Mouse (Mus musculus): Measurements from ENCODE around the gene Psg25. TPM values are rescaled to one million over a fixed set of nuclear protein-coding genes. Genes with fewer than 3 reads are reported as not detected.
"Not testable (repeated sequence)": the region's sequence is repeated elsewhere in the genome, so short reads cannot be mapped to it uniquely, and the experiment has no call there.

Gene Psg25
- polyA plus RNA-seq (2012): not detected in 2 replicates

- Histone ChIP-seq H3K27me3 (ENCODE audit: control insufficient read depth) (no peaks in the 10 kb centered on the region), H3K4me3 (replicated peaks) (no peak within 1 kb of the TSS), H3K36me3 (ENCODE audit: control insufficient read depth) (no peaks in the 10 kb centered on the region), H3K9me3 (ENCODE audit: control insufficient read depth, low read length) (peaks cover 2% of the 10 kb centered on the region), H3K4me1 (ENCODE audit: control insufficient read depth) (no peaks in the 10 kb centered on the region)
- TF ChIP-seq GATA1 (IDR thresholded peaks at IDR 0.05; ENCODE audit: low read length) (no peak), TAL1 (IDR thresholded peaks at IDR 0.05; ENCODE audit: low read length) (no peak)
Measured at GRCm38 (mm10) chr7:18532169-18532568, at the start of gene Psg25. TSS of gene Psg25 (minus strand) at chr7:18532269.

GRCm38 (mm10) chr7:18567205-18567604 is 35.1 kb upstream of the Psg25 start, which contains the start of gene Psg27:
TSS of gene Psg27 (minus strand) at chr7:18567305.
- TF ChIP-seq TAL1 (IDR thresholded peaks at IDR 0.05; ENCODE audit: low read length) (no peak), GATA1 (IDR thresholded peaks at IDR 0.05; ENCODE audit: low read length) (no peak)

GRCm38 (mm10) chr7:18559850-18560249 is 27.8 kb upstream of the Psg25 start:
- no peak overlapping the region for H3K4me3 ChIP-seq (replicated peaks)
- H3K9me3 ChIP-seq (ENCODE audit: control insufficient read depth, low read length): peaks cover 4% of the 10 kb centered on the region
- no peaks in the 10 kb centered on the region for H3K27me3 ChIP-seq (ENCODE audit: control insufficient read depth)
- H3K36me3 ChIP-seq (ENCODE audit: control insufficient read depth): no peaks in the 10 kb centered on the region
- H3K4me1 ChIP-seq (ENCODE audit: control insufficient read depth): no peaks in the 10 kb centered on the region
- TF ChIP-seq GATA1 (IDR thresholded peaks at IDR 0.05; ENCODE audit: low read length) (no peak), TAL1 (IDR thresholded peaks at IDR 0.05; ENCODE audit: low read length) (no peak)

More at GRCm38 (mm10) chr7:18567205-18567604, 35.1 kb upstream of the Psg25 start, which contains the start of gene Psg27:
- Histone ChIP-seq H3K4me3 (replicated peaks) (no peak within 1 kb of the TSS), H3K4me1 (ENCODE audit: control insufficient read depth) (no peaks in the 10 kb centered on the region), H3K36me3 (ENCODE audit: control insufficient read depth) (no peaks in the 10 kb centered on the region), H3K27me3 (ENCODE audit: control insufficient read depth) (no peaks in the 10 kb centered on the region), H3K9me3 (ENCODE audit: control insufficient read depth, low read length) (peaks cover 8% of the 10 kb centered on the region)

- H3K4me3 ChIP-seq (replicated peaks): not testable (repeated sequence)
Measured at GRCm38 (mm10) chr7:18555751-18556150, 23.7 kb upstream of the Psg25 start.

GRCm38 (mm10) chr7:18533420-18533819 is 1.4 kb upstream of the Psg25 start:
- Histone ChIP-seq H3K9me3 (ENCODE audit: control insufficient read depth, low read length) (no peaks in the 10 kb centered on the region; the same call in none of the 2 replicates), H3K4me3 (replicated peaks) (no peak overlapping the region), H3K36me3 (ENCODE audit: control insufficient read depth) (no peaks in the 10 kb centered on the region), H3K27me3 (ENCODE audit: control insufficient read depth) (no peaks in the 10 kb centered on the region), H3K4me1 (ENCODE audit: control insufficient read depth) (no peaks in the 10 kb centered on the region)
- TF ChIP-seq TAL1 (IDR thresholded peaks at IDR 0.05; ENCODE audit: low read length): no peak
- no peak for TF ChIP-seq GATA1 (IDR thresholded peaks at IDR 0.05; ENCODE audit: low read length)

More at GRCm38 (mm10) chr7:18555751-18556150, 23.7 kb upstream of the Psg25 start:
- not testable (repeated sequence) for H3K9me3 ChIP-seq (ENCODE audit: control insufficient read depth, low read length); H3K36me3 ChIP-seq (ENCODE audit: control insufficient read depth); H3K27me3 ChIP-seq (ENCODE audit: control insufficient read depth); H3K4me1 ChIP-seq (ENCODE audit: control insufficient read depth)

- TF ChIP-seq TAL1 (IDR thresholded peaks at IDR 0.05; ENCODE audit: low read length): no peak
- no peak for TF ChIP-seq GATA1 (IDR thresholded peaks at IDR 0.05; ENCODE audit: low read length)
- Histone ChIP-seq H3K36me3 (ENCODE audit: control insufficient read depth) (no peaks in the 10 kb centered on the region), H3K27me3 (ENCODE audit: control insufficient read depth) (no peaks in the 10 kb centered on the region), H3K4me3 (replicated peaks) (no peak overlapping the region), H3K9me3 (ENCODE audit: control insufficient read depth, low read length) (peaks cover 21% of the 10 kb centered on the region), H3K4me1 (ENCODE audit: control insufficient read depth) (no peaks in the 10 kb centered on the region)
Measured at GRCm38 (mm10) chr7:18524668-18525067, 7.4 kb downstream of the Psg25 start.

GRCm38 (mm10) chr7:18512848-18513247 is 19.2 kb downstream of the Psg25 start:
- H3K4me3 ChIP-seq (replicated peaks); H3K27me3 ChIP-seq (ENCODE audit: control insufficient read depth); H3K9me3 ChIP-seq (ENCODE audit: control insufficient read depth, low read length); H3K36me3 ChIP-seq (ENCODE audit: control insufficient read depth); H3K4me1 ChIP-seq (ENCODE audit: control insufficient read depth): not testable (repeated sequence)

- not testable (repeated sequence) for H3K36me3 ChIP-seq (ENCODE audit: control insufficient read depth); H3K9me3 ChIP-seq (ENCODE audit: control insufficient read depth, low read length); H3K27me3 ChIP-seq (ENCODE audit: control insufficient read depth); H3K4me3 ChIP-seq (replicated peaks); H3K4me1 ChIP-seq (ENCODE audit: control insufficient read depth)
Measured at GRCm38 (mm10) chr7:18512417-18512816, 19.7 kb downstream of the Psg25 start.

GRCm38 (mm10) chr7:18511479-18511878 is 20.6 kb downstream of the Psg25 start:
- no peaks in the 10 kb centered on the region for H3K9me3 ChIP-seq (ENCODE audit: control insufficient read depth, low read length)
- no peaks in the 10 kb centered on the region for H3K36me3 ChIP-seq (ENCODE audit: control insufficient read depth)
- TF ChIP-seq TAL1 (IDR thresholded peaks at IDR 0.05; ENCODE audit: low read length): no peak
- TF ChIP-seq GATA1 (IDR thresholded peaks at IDR 0.05; ENCODE audit: low read length): no peak
- no peaks in the 10 kb centered on the region for H3K27me3 ChIP-seq (ENCODE audit: control insufficient read depth)
- no peaks in the 10 kb centered on the region for H3K4me1 ChIP-seq (ENCODE audit: control insufficient read depth)
- H3K4me3 ChIP-seq (replicated peaks): no peak overlapping the region

GRCm38 (mm10) chr7:18484077-18484476 is 48.0 kb downstream of the Psg25 start, which contains the start of gene Psg26:
TSS of gene Psg26 (minus strand) at chr7:18484177.
- TF ChIP-seq GATA1 (IDR thresholded peaks at IDR 0.05; ENCODE audit: low read length) (no peak), TAL1 (IDR thresholded peaks at IDR 0.05; ENCODE audit: low read length) (no peak)
- Histone ChIP-seq H3K4me1 (ENCODE audit: control insufficient read depth) (no peaks in the 10 kb centered on the region), H3K9me3 (ENCODE audit: control insufficient read depth, low read length) (peaks cover 8% of the 10 kb centered on the region), H3K27me3 (ENCODE audit: control insufficient read depth) (no peaks in the 10 kb centered on the region), H3K36me3 (ENCODE audit: control insufficient read depth) (no peaks in the 10 kb centered on the region), H3K4me3 (replicated peaks) (no peak within 1 kb of the TSS)

Other genes with a start within 250 kb of the Psg25 start
- not detected in 2 replicates for gene Psg18, start 177.3 kb downstream of the Psg25 start, polyA plus RNA-seq (2012)
- not detected in 2 replicates for gene Psg28, start 100.2 kb downstream of the Psg25 start, polyA plus RNA-seq (2012)
- not detected in 2 replicates for gene Psg26, start 48.1 kb downstream of the Psg25 start, polyA plus RNA-seq (2012)
- gene Psg27, start 35.0 kb upstream of the Psg25 start, polyA plus RNA-seq (2012): not detected in 2 replicates
- not detected in 2 replicates for gene Psg23, start 84.2 kb upstream of the Psg25 start, polyA plus RNA-seq (2012)
- not detected in 2 replicates for gene Psg21, start 124.5 kb upstream of the Psg25 start, polyA plus RNA-seq (2012)
- gene Psg20, start 153.9 kb upstream of the Psg25 start, polyA plus RNA-seq (2012): not detected in 2 replicates
- gene Psg22, start 185.8 kb upstream of the Psg25 start, polyA plus RNA-seq (2012): not detected in 2 replicates